In the genomic region with DNA sequence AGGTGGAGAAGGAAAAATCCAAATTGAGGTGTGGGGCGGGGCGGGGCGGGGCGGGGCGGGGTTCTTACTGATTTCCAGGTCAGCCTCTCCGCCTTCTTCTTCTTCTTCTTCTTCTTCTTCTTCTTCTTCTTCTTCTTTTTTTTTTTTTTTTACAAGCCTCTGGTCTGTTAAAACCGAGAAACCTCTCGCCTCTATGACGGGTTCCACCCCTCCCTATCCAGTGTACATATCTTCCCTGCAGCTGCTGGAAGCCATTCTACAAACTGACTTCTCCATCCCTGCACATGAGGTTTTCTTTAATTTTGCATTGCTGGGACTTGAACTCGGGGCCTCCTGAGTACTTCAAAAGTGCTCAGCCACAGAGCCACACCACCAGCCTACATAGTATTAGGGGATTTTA, we compare ENCODE assay signal across 39 mouse cellular contexts. TPM values are rescaled to one million over a fixed set of nuclear protein-coding genes. Genes with fewer than 3 reads are reported as not detected.
"Had no signal": no experiment of that assay in that cellular context is flagged by ENCODE, and none has a peak within 500 bp of the region (broad histone marks: within the 10 kb centered on the region; RNA-seq: fewer than 3 reads in every experiment).

No protein-coding gene starts in this region.

- H3K36me3 ChIP-seq: embryonic facial prominence, embryonic 10.5 days; embryonic facial prominence, embryonic 12.5 days; embryonic facial prominence, embryonic 13.5 days; embryonic facial prominence, embryonic 15.5 days; forebrain, embryonic 10.5 days; forebrain, embryonic 12.5 days; forebrain, embryonic 15.5 days had no signal

- H3K4me3 ChIP-seq: embryonic facial prominence, embryonic 10.5 days; embryonic facial prominence, embryonic 12.5 days; embryonic facial prominence, embryonic 13.5 days; embryonic facial prominence, embryonic 15.5 days; erythroblast, embryonic 14.5 days; forebrain, embryonic 10.5 days; forebrain, embryonic 12.5 days; forebrain, embryonic 13.5 days; forebrain, embryonic 15.5 days; gastrocnemius, adult 2 months; heart, adult 2 months had no signal

- H3K4me1 ChIP-seq: embryonic facial prominence, embryonic 10.5 days; embryonic facial prominence, embryonic 12.5 days; embryonic facial prominence, embryonic 13.5 days; embryonic facial prominence, embryonic 15.5 days; forebrain, embryonic 10.5 days; forebrain, embryonic 12.5 days; forebrain, embryonic 13.5 days; forebrain, embryonic 15.5 days had no signal

- H3K27me3 ChIP-seq: embryonic facial prominence, embryonic 12.5 days; embryonic facial prominence, embryonic 13.5 days; embryonic facial prominence, embryonic 15.5 days; forebrain, embryonic 12.5 days; forebrain, embryonic 13.5 days; forebrain, embryonic 15.5 days had no signal

- H3K9me3 ChIP-seq: embryonic facial prominence, embryonic 10.5 days; embryonic facial prominence, embryonic 12.5 days; embryonic facial prominence, embryonic 13.5 days; embryonic facial prominence, embryonic 15.5 days; forebrain, embryonic 10.5 days; forebrain, embryonic 12.5 days; forebrain, embryonic 13.5 days; forebrain, embryonic 15.5 days had no signal

- DNase-seq: cerebellum, adult 9-10 months; cerebellum, adult 9-11 months; cerebellum, postnatal 10 days; cerebellum, postnatal 14 days; cerebellum, postnatal 25 days; cerebellum, postnatal 36 days; embryo, embryonic 11 days; forebrain, postnatal 0 days; gastrocnemius, adult 2 months; gastrocnemius, postnatal 10 days; gastrocnemius, postnatal 14 days; gastrocnemius, postnatal 25 days; gastrocnemius, postnatal 36 days; heart, adult 11 months; heart, adult 18-20 months; heart, adult 2 months had no signal

- H3K9ac ChIP-seq: embryonic facial prominence, embryonic 12.5 days; embryonic facial prominence, embryonic 13.5 days; embryonic facial prominence, embryonic 15.5 days; forebrain, embryonic 12.5 days; forebrain, embryonic 13.5 days; forebrain, embryonic 15.5 days; forebrain, postnatal 0 days had no signal

- H3K27ac ChIP-seq: embryonic facial prominence, embryonic 10.5 days; embryonic facial prominence, embryonic 12.5 days; embryonic facial prominence, embryonic 13.5 days; embryonic facial prominence, embryonic 15.5 days; forebrain, embryonic 10.5 days; forebrain, embryonic 12.5 days; forebrain, embryonic 13.5 days; forebrain, embryonic 15.5 days; gastrocnemius, adult 2 months; heart, adult 2 months had no signal

RNA-seq across cellular contexts. Expression of a gene that starts 3.1 kb away (rescaled TPM):
- total RNA-seq: forebrain, postnatal 0 days; heart, adult 2 months had no signal
- polyA plus RNA-seq: embryonic facial prominence, embryonic 10.5 days; embryonic facial prominence, embryonic 11.5 days; embryonic facial prominence, embryonic 12.5 days; embryonic facial prominence, embryonic 13.5 days; embryonic facial prominence, embryonic 15.5 days; erythroblast, embryonic 14.5 days; forebrain, embryonic 10.5 days; forebrain, embryonic 11.5 days; forebrain, embryonic 12.5 days; forebrain, embryonic 13.5 days; forebrain, embryonic 16.5 days had no signal

RNA-seq across cellular contexts. Expression of a gene that starts 29.3 kb away (rescaled TPM):
- total RNA-seq: common myeloid progenitor, adult 5-6 weeks; forebrain, postnatal 0 days; gastrocnemius, adult 18-20 months; gastrocnemius, adult 2 months; gastrocnemius, adult 8-10 months; gastrocnemius, postnatal 10 days; gastrocnemius, postnatal 14 days; gastrocnemius, postnatal 25 days; gastrocnemius, postnatal 36 days; gastrocnemius, postnatal 4 days; granulocyte monocyte progenitor cell, adult 5-6 weeks; heart, adult 18-20 months; heart, adult 2 months; heart, adult 8-10 months had no signal
- polyA plus RNA-seq: embryonic facial prominence, embryonic 10.5 days; embryonic facial prominence, embryonic 11.5 days; embryonic facial prominence, embryonic 13.5 days; embryonic facial prominence, embryonic 14.5 days; embryonic facial prominence, embryonic 15.5 days; erythroblast, embryonic 14.5 days; forebrain, embryonic 10.5 days; forebrain, embryonic 11.5 days; forebrain, embryonic 12.5 days; forebrain, embryonic 13.5 days; forebrain, embryonic 14.5 days; forebrain, embryonic 15.5 days; forebrain, embryonic 16.5 days; forebrain, postnatal 0 days; frontal cortex, adult 2 months; gonadal fat pad, adult 2 months; heart, adult 2 months had no signal

RNA-seq across cellular contexts. Expression of a gene that starts 34.7 kb away (rescaled TPM):
- total RNA-seq: common myeloid progenitor, adult 5-6 weeks; forebrain, postnatal 0 days; gastrocnemius, adult 18-20 months; gastrocnemius, adult 2 months; gastrocnemius, adult 8-10 months; gastrocnemius, postnatal 10 days; gastrocnemius, postnatal 14 days; gastrocnemius, postnatal 25 days; gastrocnemius, postnatal 36 days; gastrocnemius, postnatal 4 days; granulocyte monocyte progenitor cell, adult 5-6 weeks; heart, adult 2 months; heart, adult 8-10 months had no signal
- polyA plus RNA-seq: embryonic facial prominence, embryonic 10.5 days; embryonic facial prominence, embryonic 11.5 days; embryonic facial prominence, embryonic 12.5 days; embryonic facial prominence, embryonic 13.5 days; embryonic facial prominence, embryonic 14.5 days; embryonic facial prominence, embryonic 15.5 days; erythroblast, embryonic 14.5 days; forebrain, embryonic 10.5 days; forebrain, embryonic 11.5 days; forebrain, embryonic 12.5 days; forebrain, embryonic 13.5 days; forebrain, embryonic 14.5 days; forebrain, embryonic 15.5 days; forebrain, embryonic 16.5 days; forebrain, postnatal 0 days; frontal cortex, adult 2 months had no signal

RNA-seq across cellular contexts. Expression of a gene that starts 39.0 kb away (rescaled TPM):
- total RNA-seq: common myeloid progenitor, adult 5-6 weeks; forebrain, postnatal 0 days; gastrocnemius, postnatal 36 days; granulocyte monocyte progenitor cell, adult 5-6 weeks; heart, adult 18-20 months; heart, adult 2 months; heart, adult 8-10 months had no signal
- polyA plus RNA-seq: cortical plate, adult 2 months; embryonic facial prominence, embryonic 10.5 days; embryonic facial prominence, embryonic 11.5 days; erythroblast, embryonic 14.5 days; forebrain, embryonic 10.5 days; forebrain, embryonic 11.5 days; forebrain, embryonic 12.5 days; forebrain, embryonic 13.5 days; forebrain, embryonic 14.5 days; forebrain, embryonic 16.5 days; frontal cortex, adult 2 months; heart, adult 2 months had no signal

RNA-seq across cellular contexts. Expression of a gene that starts 53.5 kb away (rescaled TPM):
- total RNA-seq: forebrain, postnatal 0 days; gastrocnemius, adult 18-20 months; gastrocnemius, adult 8-10 months; gastrocnemius, postnatal 36 days; granulocyte monocyte progenitor cell, adult 5-6 weeks had no signal
- polyA plus RNA-seq: embryonic facial prominence, embryonic 11.5 days; embryonic facial prominence, embryonic 13.5 days; erythroblast, embryonic 14.5 days; forebrain, embryonic 10.5 days; forebrain, embryonic 11.5 days; forebrain, embryonic 12.5 days; forebrain, embryonic 13.5 days; forebrain, embryonic 14.5 days; forebrain, embryonic 15.5 days; forebrain, postnatal 0 days had no signal
